Comparison of ENCODE assay signal across 8 mouse cellular contexts in genomic region chr7:31168412-31168811, GRCm38 (mm10). TPM values are rescaled to one million over a fixed set of nuclear protein-coding genes. Genes with fewer than 3 reads are reported as not detected.
A peak's percentile ranks its signal among the peaks of the same experiment; 100 is the strongest.
DNase-seq lines count a peak whose midpoint lies in the region; ATAC-seq and TF ChIP-seq lines count a peak whose summit lies in the region.
"Had no signal": no experiment of that assay in that cellular context is flagged by ENCODE, and none has a peak within 500 bp of the region (broad histone marks: within the 10 kb centered on the region; RNA-seq: fewer than 3 reads in every experiment).

No protein-coding gene starts in this region.

- no peaks in the 10 kb centered on the region for H3K79me2 ChIP-seq in macrophage (ENCODE audit: inconsistent target)

- WGBS in macrophage (ENCODE audit: missing documents), result 2% methylated on average over 8 of the region's 8 CpGs
- 74% methylated on average over 8 of the region's 8 CpGs for WGBS in forebrain, embryonic 14.5 days

- H3K27ac ChIP-seq in bone marrow macrophage, adult 2 months (ENCODE audit: insufficient read depth, low read depth, low read length), result peak overlapping the region; percentile 46
- H3K27ac ChIP-seq in macrophage, result peak overlapping the region; percentile 41
- no peak overlapping the region for H3K27ac ChIP-seq in forebrain, embryonic 14.5 days (ENCODE audit: low read depth, low read length)

- no peaks in the 10 kb centered on the region for H3K9me3 ChIP-seq in forebrain, embryonic 14.5 days (replicated peaks; ENCODE audit: control insufficient read depth, low read length)

- H3K4me2 ChIP-seq in forebrain, embryonic 14.5 days (ENCODE audit: low read length), result no peak overlapping the region

- H3K9ac ChIP-seq in forebrain, embryonic 14.5 days (ENCODE audit: low read length), result no peak overlapping the region

- peaks cover 10% of the 10 kb centered on the region for H3K4me1 ChIP-seq in bone marrow macrophage, adult 2 months (ENCODE audit: control insufficient read depth, insufficient read depth, low read length)
- H3K4me1 ChIP-seq in forebrain, embryonic 14.5 days (ENCODE audit: control insufficient read depth, insufficient read depth, low read length), result no peaks in the 10 kb centered on the region

- H3K27me3 ChIP-seq in forebrain, embryonic 14.5 days (replicated peaks; ENCODE audit: control insufficient read depth, insufficient read depth, low read length), result no peaks in the 10 kb centered on the region

- TF ChIP-seq POLR2A in bone marrow macrophage, adult 2 months (IDR thresholded peaks at IDR 0.05; ENCODE audit: borderline replicate concordance, low read depth, low read length), result no peak

- H3K36me3 ChIP-seq in macrophage (ENCODE audit: inconsistent target), result no peaks in the 10 kb centered on the region
- no peaks in the 10 kb centered on the region for H3K36me3 ChIP-seq in forebrain, embryonic 14.5 days (ENCODE audit: control insufficient read depth, insufficient read depth, low read length)

- no peak overlapping the region for H3K4me3 ChIP-seq in bone marrow macrophage, adult 2 months (ENCODE audit: insufficient read depth, low read length)
- no peak overlapping the region for H3K4me3 ChIP-seq in macrophage (ENCODE audit: inconsistent target)
- no peak overlapping the region for H3K4me3 ChIP-seq in forebrain, embryonic 14.5 days (ENCODE audit: low read depth, low read length)
- H3K4me3 ChIP-seq: erythroblast, embryonic 14.5 days had no signal

- peak; percentile 58 for DNase-seq in CD4-positive, CD25-positive, alpha-beta regulatory T cell, adult 2 months (ENCODE audit: low read depth, low spot score)
- DNase-seq in kidney, postnatal 10 days, result peak; percentile 66
- no peak for DNase-seq in forebrain, embryonic 14.5 days (ENCODE audit: low spot score)
- DNase-seq in cerebellum, postnatal 36 days, result no peak
- DNase-seq in urinary bladder, postnatal 10 days (ENCODE audit: low spot score), result no peak

- no peak for TF ChIP-seq CTCF in bone marrow macrophage, adult 2 months (IDR thresholded peaks at IDR 0.05; ENCODE audit: low read depth, low read length)

- no peak for ATAC-seq in forebrain, embryonic 14.5 days

RNA-seq across cellular contexts. Expression of gene Gramd1a, which starts 12.7 kb away (rescaled TPM):
- polyA plus RNA-seq in bone marrow macrophage, adult 2 months (2012; ENCODE audit: insufficient read depth, insufficient read length, missing spikeins), result 63.6 and 99.3 TPM in 2 replicates
- 1,000 to 10,000 TPM in 5 of 26 experiments, 100 to 1,000 TPM in 21; 184 to 1,471 (median 493) TPM for total RNA-seq in macrophage (2018; cell fraction: chromatin; rRNA removed)
- 100 to 1,000 TPM in 2 of 26 experiments, 10 to 100 TPM in 24; 31.0 to 140 (median 69.6) TPM for total RNA-seq in macrophage (2018; cell fraction: cytosol; rRNA removed)
- 1,000 to 10,000 TPM in 2 of 26 experiments, 100 to 1,000 TPM in 24; 160 to 1,941 (median 340) TPM for total RNA-seq in macrophage (2018; cell fraction: nucleus; rRNA removed)
- 30.4 to 56.1 TPM (median 32.6 TPM) in 3 replicates for polyA plus RNA-seq in macrophage (2018)
- 150 and 200 TPM in 2 replicates for polyA plus RNA-seq in forebrain, embryonic 14.5 days (2014; fragmentation: Nextera tagmentation; extraction: Ambion mirVana)

RNA-seq across cellular contexts. Expression of gene Scn1b, which starts 41.6 kb away (rescaled TPM):
- polyA plus RNA-seq in bone marrow macrophage, adult 2 months (2012; ENCODE audit: insufficient read depth, insufficient read length, missing spikeins), result 30.7 and 33.7 TPM in 2 replicates
- 10 to 100 TPM in 16 of 26 experiments, 1 to 10 TPM in 10; 3.8 to 40.1 (median 13.3) TPM for total RNA-seq in macrophage (2018; cell fraction: chromatin; rRNA removed)
- 10 to 100 TPM; 11.2 to 43.3 (median 21.3) TPM for total RNA-seq in macrophage (2018; cell fraction: cytosol; rRNA removed)
- total RNA-seq in macrophage (2018; cell fraction: nucleus; rRNA removed), result 10 to 100 TPM in 22 of 26 experiments, 1 to 10 TPM in 4; 6.4 to 32.8 (median 17.6) TPM
- polyA plus RNA-seq in macrophage (2018), result 6.4 to 26.6 TPM (median 13.9 TPM) in 3 replicates
- polyA plus RNA-seq in forebrain, embryonic 14.5 days (2014; fragmentation: Nextera tagmentation; extraction: Ambion mirVana), result 2.8 and 4.4 TPM in 2 replicates

RNA-seq across cellular contexts. Expression of gene Hpn, which starts 53.3 kb away (rescaled TPM):
- 30.9 and 39.0 TPM in 2 replicates for polyA plus RNA-seq in bone marrow macrophage, adult 2 months (2012; ENCODE audit: insufficient read depth, insufficient read length, missing spikeins)
- total RNA-seq in macrophage (2018; cell fraction: chromatin; rRNA removed), result 100 to 1,000 TPM in 1 of 26 experiments, 10 to 100 TPM in 24, 1 to 10 TPM in 1; 6.5 to 121 (median 42.3) TPM
- 1 to 10 TPM in 21 of 26 experiments, under 1 TPM in 5; 0.81 to 5.6 (median 1.9) TPM for total RNA-seq in macrophage (2018; cell fraction: cytosol; rRNA removed)
- 10 to 100 TPM in 23 of 26 experiments, 1 to 10 TPM in 3; 6.4 to 54.8 (median 25.3) TPM for total RNA-seq in macrophage (2018; cell fraction: nucleus; rRNA removed)
- polyA plus RNA-seq in macrophage (2018), result 0.36 to 5.0 TPM (median 0.59 TPM) in 3 replicates
- polyA plus RNA-seq in forebrain, embryonic 14.5 days (2014; fragmentation: Nextera tagmentation; extraction: Ambion mirVana), result not detected in 2 replicates

Comparison
In these comparisons a context has a peak if more than half of its experiments do, and no peak if none do; other contexts are left out.
1. DNase-seq: peak in CD4-positive, CD25-positive, alpha-beta regulatory T cell, adult 2 months (single experiment) and kidney, postnatal 10 days (single experiment); none in forebrain, embryonic 14.5 days (single experiment), cerebellum, postnatal 36 days (0 of 2) and urinary bladder, postnatal 10 days (single experiment).